Mouse (Mus musculus) urinary bladder, adult 2 months (tissue): ENCODE results near the gene Hsp90b1. TPM values are rescaled to one million over a fixed set of nuclear protein-coding genes. Genes with fewer than 3 reads are reported as not detected.

ENCODE experiments used
- polyA plus RNA-seq: library from polyadenylated mRNA; depleted of rRNA; stranded (reverse); fragments of >200 nt; gene quantifications from 2 replicates; pipeline ENCODE4 v1.2.3, GENCODE M21; 2012; rRNA removed

The Hsp90b1 gene
- polyA plus RNA-seq, 1 experiment, result 197 TPM

Other genes with a start within 250 kb of the Hsp90b1 start
- gene Syn3, start 206.6 kb downstream of the Hsp90b1 start, polyA plus RNA-seq, result 0.73 and 1.0 TPM in 2 replicates
- gene Ttc41, start 302 bp upstream of the Hsp90b1 start, polyA plus RNA-seq, result 2.3 and 2.7 TPM in 2 replicates
- gene Gm49358, start 58.5 kb upstream of the Hsp90b1 start, polyA plus RNA-seq, result not detected in 2 replicates
- gene Nt5dc3, start 73.5 kb upstream of the Hsp90b1 start, polyA plus RNA-seq, result 18.3 and 22.4 TPM in 2 replicates